In the genomic region with DNA sequence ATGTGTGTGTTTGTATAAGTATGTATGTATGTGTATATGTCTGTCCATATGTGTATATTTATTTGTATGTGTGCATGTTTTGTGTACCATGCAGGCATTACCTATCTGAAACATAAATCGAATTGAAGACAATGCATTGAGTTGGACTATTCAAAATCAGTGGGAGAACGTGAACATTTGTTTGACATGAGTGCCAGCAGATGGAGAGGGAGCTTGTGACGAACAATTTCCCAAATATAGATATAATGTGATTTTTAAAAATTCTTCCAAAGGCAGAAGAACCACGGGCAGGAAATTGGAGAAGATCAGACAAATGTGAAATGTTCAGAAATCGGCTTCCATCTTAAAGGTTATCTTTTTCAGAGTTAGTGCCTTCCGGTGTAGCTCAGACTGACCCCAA, we compare ENCODE assay signal across 24 mouse cellular contexts. TPM values are rescaled to one million over a fixed set of nuclear protein-coding genes. Genes with fewer than 3 reads are reported as not detected.
DNase-seq lines count a peak whose midpoint lies in the region; ATAC-seq and TF ChIP-seq lines count a peak whose summit lies in the region.
"Had no signal": no experiment of that assay in that cellular context is flagged by ENCODE, and none has a peak within 500 bp of the region (broad histone marks: within the 10 kb centered on the region; RNA-seq: fewer than 3 reads in every experiment).

No protein-coding gene starts in this region.

- no peak overlapping the region for H3K4me3 ChIP-seq in forebrain, postnatal 0 days (ENCODE audit: low read depth, low read length)
- no peak overlapping the region for H3K4me3 ChIP-seq in forebrain, embryonic 16.5 days (replicated peaks; ENCODE audit: low read length)
- no peak overlapping the region for H3K4me3 ChIP-seq in thymus, adult 2 months (ENCODE audit: control insufficient read depth, insufficient read depth, low read length)
- H3K4me3 ChIP-seq: embryonic facial prominence, embryonic 13.5 days; embryonic facial prominence, embryonic 15.5 days; erythroblast, embryonic 14.5 days; forebrain, embryonic 10.5 days; forebrain, embryonic 12.5 days had no signal

- WGBS in forebrain, postnatal 0 days: 77% methylated on average over 6 of the region's 6 CpGs
- 88% methylated on average over 6 of the region's 6 CpGs for WGBS in forebrain, embryonic 16.5 days
- WGBS in thymus, adult 2 months: 92% methylated on average over 6 of the region's 6 CpGs

- peak; percentile 24 for DNase-seq in forebrain, postnatal 0 days
- peak; percentile 42 to 83 for DNase-seq in layer of hippocampus, adult 18-20 months (ENCODE audit: low spot score in 2 of 2)
- no peak for DNase-seq in layer of hippocampus, postnatal 10 days (ENCODE audit: low spot score in 2 of 2)
- peak; percentile 39 for DNase-seq in brain, adult 2 months (ENCODE audit: low read depth, low spot score)
- peak; percentile 40 for DNase-seq in layer of hippocampus, adult 9-11 months
- no peak for DNase-seq in thymus, adult 2 months
- DNase-seq: adrenal gland, adult 2 months; adrenal gland, postnatal 10 days; adrenal gland, postnatal 25 days; B cell, adult 2 months; cerebellum, adult 11-12 months; cerebellum, adult 8-10 months; cerebellum, adult 9-11 months; cerebellum, postnatal 14 days; cerebellum, postnatal 36 days; embryo, embryonic 11 days had no signal

- no peak for TF ChIP-seq CTCF in forebrain, postnatal 0 days (IDR thresholded peaks at IDR 0.05; ENCODE audit: low read depth)
- no peak for TF ChIP-seq CTCF in thymus, adult 2 months (IDR thresholded peaks at IDR 0.05; ENCODE audit: borderline replicate concordance, control insufficient read depth, extremely low read depth, insufficient read depth, low read length, poor library complexity)

- H3K27me3 ChIP-seq in forebrain, postnatal 0 days (ENCODE audit: insufficient read depth, low read length): no peaks in the 10 kb centered on the region
- no peaks in the 10 kb centered on the region for H3K27me3 ChIP-seq in forebrain, embryonic 16.5 days (replicated peaks; ENCODE audit: control insufficient read depth, insufficient read depth, low read length)
- H3K27me3 ChIP-seq in thymus, adult 2 months (ENCODE audit: control insufficient read depth, insufficient read depth, low read length): no peaks in the 10 kb centered on the region
- H3K27me3 ChIP-seq: embryonic facial prominence, embryonic 13.5 days; embryonic facial prominence, embryonic 15.5 days; forebrain, embryonic 12.5 days had no signal

- H3K9me3 ChIP-seq in forebrain, postnatal 0 days (ENCODE audit: low read length): no peaks in the 10 kb centered on the region
- no peaks in the 10 kb centered on the region for H3K9me3 ChIP-seq in forebrain, embryonic 16.5 days (ENCODE audit: control insufficient read depth, low read length)
- H3K9me3 ChIP-seq: embryonic facial prominence, embryonic 13.5 days; embryonic facial prominence, embryonic 15.5 days; forebrain, embryonic 12.5 days had no signal

- H3K4me1 ChIP-seq in forebrain, postnatal 0 days (ENCODE audit: insufficient read depth): no peaks in the 10 kb centered on the region
- H3K4me1 ChIP-seq in forebrain, embryonic 16.5 days (replicated peaks; ENCODE audit: control insufficient read depth, insufficient read depth, low read length): no peaks in the 10 kb centered on the region
- no peaks in the 10 kb centered on the region for H3K4me1 ChIP-seq in thymus, adult 2 months (replicated peaks; ENCODE audit: control insufficient read depth, insufficient read depth, low read length)
- H3K4me1 ChIP-seq: embryonic facial prominence, embryonic 13.5 days; embryonic facial prominence, embryonic 15.5 days; forebrain, embryonic 10.5 days; forebrain, embryonic 12.5 days had no signal

- H3K27ac ChIP-seq in forebrain, postnatal 0 days (ENCODE audit: low read depth, low read length): no peak overlapping the region
- H3K27ac ChIP-seq in forebrain, embryonic 16.5 days (ENCODE audit: low read length): no peak overlapping the region
- H3K27ac ChIP-seq in thymus, adult 2 months (ENCODE audit: control insufficient read depth, insufficient read depth, low read length): no peak overlapping the region
- H3K27ac ChIP-seq: embryonic facial prominence, embryonic 13.5 days; embryonic facial prominence, embryonic 15.5 days; forebrain, embryonic 10.5 days; forebrain, embryonic 12.5 days had no signal

- no peaks in the 10 kb centered on the region for H3K36me3 ChIP-seq in forebrain, postnatal 0 days (ENCODE audit: insufficient read depth)
- no peaks in the 10 kb centered on the region for H3K36me3 ChIP-seq in forebrain, embryonic 16.5 days (ENCODE audit: control insufficient read depth, insufficient read depth)
- no peaks in the 10 kb centered on the region for H3K36me3 ChIP-seq in thymus, adult 2 months (ENCODE audit: control insufficient read depth, insufficient read depth, low read length)
- H3K36me3 ChIP-seq: embryonic facial prominence, embryonic 13.5 days; embryonic facial prominence, embryonic 15.5 days; forebrain, embryonic 10.5 days; forebrain, embryonic 12.5 days had no signal

- no peak for TF ChIP-seq POLR2A in thymus, adult 2 months (IDR thresholded peaks at IDR 0.05; ENCODE audit: control insufficient read depth, extremely low read depth, insufficient read depth, low read length, poor library complexity)

- no peak overlapping the region for H3K4me2 ChIP-seq in forebrain, postnatal 0 days (ENCODE audit: low read depth)
- no peak overlapping the region for H3K4me2 ChIP-seq in forebrain, embryonic 16.5 days (ENCODE audit: low read length)
- H3K4me2 ChIP-seq: embryonic facial prominence, embryonic 13.5 days; embryonic facial prominence, embryonic 15.5 days; forebrain, embryonic 12.5 days had no signal

- no peak overlapping the region for H3K9ac ChIP-seq in forebrain, postnatal 0 days
- H3K9ac ChIP-seq in forebrain, embryonic 16.5 days (replicated peaks; ENCODE audit: low read depth, low read length): no peak overlapping the region
- H3K9ac ChIP-seq: embryonic facial prominence, embryonic 13.5 days; embryonic facial prominence, embryonic 15.5 days; forebrain, embryonic 12.5 days had no signal

- no peak for ATAC-seq in forebrain, postnatal 0 days
- no peak for ATAC-seq in forebrain, embryonic 16.5 days
- no peak for ATAC-seq in CD4-positive, CD25-positive, alpha-beta regulatory T cell, adult 4 months
- ATAC-seq: forebrain, embryonic 14.5 days had no signal

RNA-seq across cellular contexts. Expression of a gene that starts 59.1 kb away (rescaled TPM):
- 301 and 316 TPM in 2 replicates for total RNA-seq in forebrain, postnatal 0 days (2014; rRNA removed)
- 180 and 216 TPM in 2 replicates for polyA plus RNA-seq in forebrain, postnatal 0 days (2015; fragmentation: Nextera tagmentation; extraction: Ambion mirVana)
- polyA plus RNA-seq in forebrain, embryonic 16.5 days (2015; fragmentation: Nextera tagmentation; extraction: Ambion mirVana): 241 and 250 TPM in 2 replicates
- total RNA-seq in layer of hippocampus, adult 18-20 months (2021): 100 to 1,000 TPM; 346 to 362 TPM
- total RNA-seq in layer of hippocampus, postnatal 10 days (2021): 100 to 1,000 TPM; 307 to 309 TPM
- polyA plus RNA-seq in thymus, adult 2 months (2012; rRNA removed): 128 TPM in 2 replicates
- polyA plus RNA-seq in CD4-positive, CD25-positive, alpha-beta regulatory T cell, adult 4 months (2017; shearing (Covaris generic)): 100 to 1,000 TPM; 428 to 528 TPM

Comparison
In these comparisons a context has a peak if more than half of its experiments do, and no peak if none do; other contexts are left out.
1. DNase-seq: peak in forebrain, postnatal 0 days (single experiment), layer of hippocampus, adult 18-20 months (2 of 2), brain, adult 2 months (single experiment) and layer of hippocampus, adult 9-11 months (single experiment); none in layer of hippocampus, postnatal 10 days (0 of 2) and thymus, adult 2 months (single experiment).